Comparison of ENCODE assay signal across 22 mouse cellular contexts in the genomic region with DNA sequence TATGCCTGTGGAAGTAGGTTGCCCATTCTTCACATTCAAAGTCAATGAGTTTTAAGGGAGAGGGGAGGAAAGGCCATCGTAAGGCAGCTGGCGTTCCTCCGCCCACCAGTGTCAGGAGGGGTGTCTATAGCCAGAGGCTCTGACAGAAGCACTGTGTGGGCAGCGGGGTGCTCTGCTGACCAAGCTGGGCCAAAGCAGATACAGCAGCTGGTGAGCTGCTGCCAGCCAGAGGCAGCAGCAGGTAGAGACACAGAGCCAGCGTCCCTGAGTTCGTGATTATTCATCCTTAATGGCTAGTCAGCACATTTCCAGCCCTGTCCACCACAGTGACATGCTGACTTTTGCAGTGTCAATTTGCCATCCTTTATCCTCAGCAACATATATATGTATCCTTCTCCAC.
DNase-seq lines count a peak whose midpoint lies in the region; ATAC-seq and TF ChIP-seq lines count a peak whose summit lies in the region.
"Had no signal": no experiment of that assay in that cellular context is flagged by ENCODE, and none has a peak within 500 bp of the region (broad histone marks: within the 10 kb centered on the region; RNA-seq: fewer than 3 reads in every experiment).

No protein-coding gene starts in this region.

- H3K9me3 ChIP-seq in hindbrain, embryonic 13.5 days: no peaks in the 10 kb centered on the region
- no peaks in the 10 kb centered on the region for H3K9me3 ChIP-seq in hindbrain, embryonic 12.5 days (replicated peaks)
- H3K9me3 ChIP-seq in midbrain, postnatal 0 days (ENCODE audit: low read length): no peaks in the 10 kb centered on the region
- H3K9me3 ChIP-seq in midbrain, embryonic 13.5 days: no peaks in the 10 kb centered on the region
- no peaks in the 10 kb centered on the region for H3K9me3 ChIP-seq in hindbrain, embryonic 16.5 days (ENCODE audit: control insufficient read depth, low read length)
- H3K9me3 ChIP-seq: embryonic facial prominence, embryonic 10.5 days; forebrain, embryonic 13.5 days; heart, embryonic 15.5 days had no signal

- no peaks in the 10 kb centered on the region for H3K27me3 ChIP-seq in hindbrain, embryonic 13.5 days
- H3K27me3 ChIP-seq in hindbrain, embryonic 12.5 days: no peaks in the 10 kb centered on the region
- no peaks in the 10 kb centered on the region for H3K27me3 ChIP-seq in midbrain, postnatal 0 days (ENCODE audit: insufficient read depth, low read length)
- no peaks in the 10 kb centered on the region for H3K27me3 ChIP-seq in midbrain, embryonic 13.5 days
- H3K27me3 ChIP-seq in hindbrain, embryonic 16.5 days (replicated peaks; ENCODE audit: control insufficient read depth, insufficient read depth, low read length): no peaks in the 10 kb centered on the region
- H3K27me3 ChIP-seq: forebrain, embryonic 13.5 days; heart, embryonic 15.5 days had no signal

- no peak overlapping the region for H3K4me2 ChIP-seq in hindbrain, embryonic 13.5 days
- H3K4me2 ChIP-seq in hindbrain, embryonic 12.5 days (replicated peaks): no peak overlapping the region
- no peak overlapping the region for H3K4me2 ChIP-seq in midbrain, postnatal 0 days (ENCODE audit: low read depth, low read length, poor library complexity, severe bottlenecking)
- H3K4me2 ChIP-seq in midbrain, embryonic 13.5 days (replicated peaks): no peak overlapping the region
- no peak overlapping the region for H3K4me2 ChIP-seq in hindbrain, embryonic 16.5 days (ENCODE audit: low read length)
- H3K4me2 ChIP-seq: forebrain, embryonic 13.5 days; heart, embryonic 11.5 days; heart, embryonic 15.5 days had no signal

- H3K4me1 ChIP-seq in hindbrain, embryonic 13.5 days (replicated peaks): peaks cover 8% of the 10 kb centered on the region; the same call in 1 of the 2 replicates
- H3K4me1 ChIP-seq in hindbrain, embryonic 12.5 days: peaks cover 5% of the 10 kb centered on the region; the same call in 1 of the 2 replicates
- H3K4me1 ChIP-seq in midbrain, postnatal 0 days (ENCODE audit: insufficient read depth, low read length): no peaks in the 10 kb centered on the region
- H3K4me1 ChIP-seq in midbrain, embryonic 13.5 days (replicated peaks): peaks cover 8% of the 10 kb centered on the region; the same call in 1 of the 2 replicates
- no peaks in the 10 kb centered on the region for H3K4me1 ChIP-seq in hindbrain, embryonic 16.5 days (ENCODE audit: control insufficient read depth, insufficient read depth, low read depth, low read length)
- H3K4me1 ChIP-seq: embryonic facial prominence, embryonic 10.5 days; forebrain, embryonic 13.5 days; heart, embryonic 15.5 days had no signal

- WGBS in hindbrain, embryonic 13.5 days: 38% methylated on average over 6 of the region's 6 CpGs
- WGBS in hindbrain, embryonic 12.5 days: 37% methylated on average over 6 of the region's 6 CpGs
- 63% methylated on average over 6 of the region's 6 CpGs for WGBS in midbrain, postnatal 0 days
- 63% methylated on average over 6 of the region's 6 CpGs for WGBS in midbrain, embryonic 13.5 days
- WGBS in hindbrain, embryonic 16.5 days: 41% methylated on average over 6 of the region's 6 CpGs

- H3K4me3 ChIP-seq in hindbrain, embryonic 13.5 days: no peak overlapping the region
- H3K4me3 ChIP-seq in hindbrain, embryonic 12.5 days: no peak overlapping the region
- no peak overlapping the region for H3K4me3 ChIP-seq in midbrain, postnatal 0 days (ENCODE audit: low read depth, low read length)
- no peak overlapping the region for H3K4me3 ChIP-seq in midbrain, embryonic 13.5 days (replicated peaks)
- H3K4me3 ChIP-seq in hindbrain, embryonic 16.5 days (ENCODE audit: low read length): no peak overlapping the region
- H3K4me3 ChIP-seq: embryonic facial prominence, embryonic 10.5 days; forebrain, embryonic 13.5 days; heart, adult 2 months; heart, embryonic 15.5 days had no signal

- 0 out of 2 replicates have a peak, but pooled peaks have one; percentile 28 for ATAC-seq in hindbrain, embryonic 13.5 days (ENCODE audit: low FRiP score)
- no peak for ATAC-seq in hindbrain, embryonic 12.5 days (ENCODE audit: low FRiP score)
- no peak for ATAC-seq in midbrain, postnatal 0 days (ENCODE audit: low FRiP score)
- no peak for ATAC-seq in midbrain, embryonic 13.5 days
- peak; percentile 54; the same call in 1 of the 2 replicates for ATAC-seq in hindbrain, embryonic 16.5 days
- ATAC-seq: activated CD4-positive, CD25-positive, alpha-beta regulatory T cell, adult 4 months; forebrain, embryonic 13.5 days; forebrain, postnatal 0 days; Patski had no signal

- no peak overlapping the region for H3K27ac ChIP-seq in hindbrain, embryonic 13.5 days
- H3K27ac ChIP-seq in hindbrain, embryonic 12.5 days: no peak overlapping the region
- no peak overlapping the region for H3K27ac ChIP-seq in midbrain, postnatal 0 days (ENCODE audit: low read depth, low read length)
- H3K27ac ChIP-seq in midbrain, embryonic 13.5 days: no peak overlapping the region
- H3K27ac ChIP-seq in hindbrain, embryonic 16.5 days (ENCODE audit: low read depth, low read length): no peak overlapping the region
- H3K27ac ChIP-seq: embryonic facial prominence, embryonic 10.5 days; forebrain, embryonic 13.5 days; heart, adult 2 months; heart, embryonic 15.5 days had no signal

- 0 out of 2 replicates have a peak, but pooled peaks have one; percentile 2 for TF ChIP-seq CTCF in midbrain, postnatal 0 days (IDR thresholded peaks at IDR 0.05)

- H3K36me3 ChIP-seq in hindbrain, embryonic 13.5 days: no peaks in the 10 kb centered on the region
- H3K36me3 ChIP-seq in hindbrain, embryonic 12.5 days: no peaks in the 10 kb centered on the region
- H3K36me3 ChIP-seq in midbrain, postnatal 0 days (ENCODE audit: insufficient read depth, low read length): no peaks in the 10 kb centered on the region
- no peaks in the 10 kb centered on the region for H3K36me3 ChIP-seq in midbrain, embryonic 13.5 days
- H3K36me3 ChIP-seq in hindbrain, embryonic 16.5 days (ENCODE audit: control insufficient read depth, insufficient read depth, low read length): peaks cover 3% of the 10 kb centered on the region; the same call in 1 of the 2 replicates
- H3K36me3 ChIP-seq: embryonic facial prominence, embryonic 10.5 days; heart, embryonic 15.5 days had no signal

- H3K9ac ChIP-seq in hindbrain, embryonic 13.5 days: no peak overlapping the region
- H3K9ac ChIP-seq in hindbrain, embryonic 12.5 days: no peak overlapping the region
- H3K9ac ChIP-seq in midbrain, postnatal 0 days (replicated peaks; ENCODE audit: low read length, poor library complexity, severe bottlenecking): no peak overlapping the region
- no peak overlapping the region for H3K9ac ChIP-seq in midbrain, embryonic 13.5 days (replicated peaks)
- no peak overlapping the region for H3K9ac ChIP-seq in hindbrain, embryonic 16.5 days (ENCODE audit: low read depth, low read length)
- H3K9ac ChIP-seq: forebrain, embryonic 13.5 days; forebrain, postnatal 0 days; heart, embryonic 15.5 days had no signal

- DNase-seq in cerebellum, postnatal 10 days: peak; percentile 26 to 33
- no peak for DNase-seq in cerebellum, postnatal 36 days
- DNase-seq in midbrain, postnatal 0 days (ENCODE audit: low spot score): peak; percentile 56
- no peak for DNase-seq in layer of hippocampus, adult 18-20 months (ENCODE audit: low spot score in 2 of 2)
- DNase-seq: adrenal gland, postnatal 25 days; cerebellum, adult 11 months; cerebellum, adult 9-10 months; forebrain, postnatal 0 days; gastrocnemius, postnatal 36 days; heart, adult 2 months; heart, postnatal 14 days; kidney, adult 11 months had no signal

Comparison
In these comparisons a context has a peak if more than half of its experiments do, and no peak if none do; other contexts are left out.
1. DNase-seq: peak in cerebellum, postnatal 10 days (2 of 2) and midbrain, postnatal 0 days (single experiment); none in cerebellum, postnatal 36 days (0 of 2) and layer of hippocampus, adult 18-20 months (0 of 2).
2. ATAC-seq: peak in hindbrain, embryonic 13.5 days (single experiment) and hindbrain, embryonic 16.5 days (single experiment); none in hindbrain, embryonic 12.5 days (single experiment), midbrain, postnatal 0 days (single experiment) and midbrain, embryonic 13.5 days (single experiment).